Mouse (Mus musculus): ENCODE measurements around the gene Wdr48. TPM values are rescaled to one million over a fixed set of nuclear protein-coding genes. Genes with fewer than 3 reads are reported as not detected.

Wdr48 gene
- polyA plus RNA-seq, 1 experiment = 90.5 TPM

- Histone ChIP-seq H3K27ac (ENCODE audit: control insufficient read depth, insufficient read depth, low read length) (no peak overlapping the region), H3K4me1 (replicated peaks; ENCODE audit: control insufficient read depth, insufficient read depth, low read length) (no peaks in the 10 kb centered on the region), H3K27me3 (ENCODE audit: control insufficient read depth, insufficient read depth, low read length) (no peaks in the 10 kb centered on the region), H3K36me3 (ENCODE audit: control insufficient read depth, insufficient read depth, low read length) (peaks cover 68% of the 10 kb centered on the region), H3K4me3 (ENCODE audit: control insufficient read depth, insufficient read depth, low read length) (no peak overlapping the region)
- DNase-seq = no peak
- TF ChIP-seq POLR2A (IDR thresholded peaks at IDR 0.05; ENCODE audit: control insufficient read depth, extremely low read depth, insufficient read depth, low read length, poor library complexity) = no peak
- no peak for TF ChIP-seq CTCF (IDR thresholded peaks at IDR 0.05; ENCODE audit: borderline replicate concordance, control insufficient read depth, extremely low read depth, insufficient read depth, low read length, poor library complexity)
- WGBS = 100% methylated on average over 1 of the region's 1 CpGs
Observed at GRCm38 (mm10) chr9:119919858-119920257, 25.2 kb downstream of the Wdr48 start.

- peaks cover 67% of the 10 kb centered on the region for H3K36me3 ChIP-seq (ENCODE audit: control insufficient read depth, insufficient read depth, low read length)
- DNase-seq = no peak
- H3K27ac ChIP-seq (ENCODE audit: control insufficient read depth, insufficient read depth, low read length) = no peak overlapping the region
- TF ChIP-seq POLR2A (IDR thresholded peaks at IDR 0.05; ENCODE audit: control insufficient read depth, extremely low read depth, insufficient read depth, low read length, poor library complexity) (no peak), CTCF (IDR thresholded peaks at IDR 0.05; ENCODE audit: borderline replicate concordance, control insufficient read depth, extremely low read depth, insufficient read depth, low read length, poor library complexity) (no peak)
- no peaks in the 10 kb centered on the region for H3K27me3 ChIP-seq (ENCODE audit: control insufficient read depth, insufficient read depth, low read length)
- no peaks in the 10 kb centered on the region for H3K4me1 ChIP-seq (replicated peaks; ENCODE audit: control insufficient read depth, insufficient read depth, low read length)
- WGBS = 97% methylated on average over 4 of the region's 4 CpGs
- no peak overlapping the region for H3K4me3 ChIP-seq (ENCODE audit: control insufficient read depth, insufficient read depth, low read length)
Observed at GRCm38 (mm10) chr9:119923462-119923861, 28.8 kb downstream of the Wdr48 start.

DNA sequence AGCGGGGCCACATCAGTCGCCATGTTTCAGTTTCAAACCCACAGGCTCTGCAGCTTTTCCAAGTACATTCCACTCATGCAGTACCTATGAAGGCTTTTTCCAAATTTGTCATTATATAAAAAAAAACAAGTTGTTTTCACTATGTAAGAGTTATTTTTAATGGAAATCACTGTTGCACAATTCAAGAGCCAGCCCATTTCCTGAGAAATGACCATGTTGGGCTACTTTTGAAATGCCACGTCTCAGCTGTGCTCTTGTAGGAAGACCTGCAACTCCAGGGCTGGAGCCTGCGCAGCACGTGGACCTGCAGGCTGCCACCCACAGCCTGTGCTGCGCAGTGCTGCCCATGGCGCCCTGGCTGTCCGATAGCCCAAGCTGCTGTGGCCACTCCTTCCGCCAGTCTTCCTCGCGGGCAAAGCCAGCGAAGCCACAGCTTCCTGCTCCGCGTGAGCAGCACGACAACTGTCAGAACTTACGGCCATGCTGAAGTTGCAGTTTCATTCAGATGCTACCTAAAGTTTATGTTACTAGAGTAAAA lies 30.5 kb downstream of the Wdr48 start:
- WGBS = 57% methylated on average over 16 of the region's 16 CpGs
- H3K36me3 ChIP-seq (ENCODE audit: control insufficient read depth, insufficient read depth, low read length) = peaks cover 50% of the 10 kb centered on the region
- no peak overlapping the region for H3K4me3 ChIP-seq (ENCODE audit: control insufficient read depth, insufficient read depth, low read length)
- DNase-seq = no peak
- TF ChIP-seq CTCF (IDR thresholded peaks at IDR 0.05; ENCODE audit: borderline replicate concordance, control insufficient read depth, extremely low read depth, insufficient read depth, low read length, poor library complexity) = no peak
- TF ChIP-seq POLR2A (IDR thresholded peaks at IDR 0.05; ENCODE audit: control insufficient read depth, extremely low read depth, insufficient read depth, low read length, poor library complexity) = no peak
- H3K27ac ChIP-seq (ENCODE audit: control insufficient read depth, insufficient read depth, low read length) = no peak overlapping the region
- no peaks in the 10 kb centered on the region for H3K4me1 ChIP-seq (replicated peaks; ENCODE audit: control insufficient read depth, insufficient read depth, low read length)
- H3K27me3 ChIP-seq (ENCODE audit: control insufficient read depth, insufficient read depth, low read length) = no peaks in the 10 kb centered on the region

- Histone ChIP-seq H3K4me3 (ENCODE audit: control insufficient read depth, insufficient read depth, low read length) (no peak overlapping the region), H3K4me1 (replicated peaks; ENCODE audit: control insufficient read depth, insufficient read depth, low read length) (no peaks in the 10 kb centered on the region), H3K27ac (ENCODE audit: control insufficient read depth, insufficient read depth, low read length) (no peak overlapping the region), H3K36me3 (ENCODE audit: control insufficient read depth, insufficient read depth, low read length) (peaks cover 47% of the 10 kb centered on the region), H3K27me3 (ENCODE audit: control insufficient read depth, insufficient read depth, low read length) (no peaks in the 10 kb centered on the region)
- 95% methylated on average over 8 of the region's 8 CpGs for WGBS
- TF ChIP-seq POLR2A (IDR thresholded peaks at IDR 0.05; ENCODE audit: control insufficient read depth, extremely low read depth, insufficient read depth, low read length, poor library complexity) = no peak
- no peak for TF ChIP-seq CTCF (IDR thresholded peaks at IDR 0.05; ENCODE audit: borderline replicate concordance, control insufficient read depth, extremely low read depth, insufficient read depth, low read length, poor library complexity)
- no peak for DNase-seq
Observed at GRCm38 (mm10) chr9:119925729-119926128, 31.1 kb downstream of the Wdr48 start.

GRCm38 (mm10) chr9:119926497-119926896 lies 31.8 kb downstream of the Wdr48 start:
- Histone ChIP-seq H3K36me3 (ENCODE audit: control insufficient read depth, insufficient read depth, low read length) (peaks cover 44% of the 10 kb centered on the region), H3K4me1 (replicated peaks; ENCODE audit: control insufficient read depth, insufficient read depth, low read length) (no peaks in the 10 kb centered on the region), H3K4me3 (ENCODE audit: control insufficient read depth, insufficient read depth, low read length) (no peak overlapping the region), H3K27ac (ENCODE audit: control insufficient read depth, insufficient read depth, low read length) (no peak overlapping the region), H3K27me3 (ENCODE audit: control insufficient read depth, insufficient read depth, low read length) (no peaks in the 10 kb centered on the region)
- WGBS = 97% methylated on average over 5 of the region's 5 CpGs
- TF ChIP-seq POLR2A (IDR thresholded peaks at IDR 0.05; ENCODE audit: control insufficient read depth, extremely low read depth, insufficient read depth, low read length, poor library complexity) (no peak), CTCF (IDR thresholded peaks at IDR 0.05; ENCODE audit: borderline replicate concordance, control insufficient read depth, extremely low read depth, insufficient read depth, low read length, poor library complexity) (no peak)
- DNase-seq = no peak

DNA sequence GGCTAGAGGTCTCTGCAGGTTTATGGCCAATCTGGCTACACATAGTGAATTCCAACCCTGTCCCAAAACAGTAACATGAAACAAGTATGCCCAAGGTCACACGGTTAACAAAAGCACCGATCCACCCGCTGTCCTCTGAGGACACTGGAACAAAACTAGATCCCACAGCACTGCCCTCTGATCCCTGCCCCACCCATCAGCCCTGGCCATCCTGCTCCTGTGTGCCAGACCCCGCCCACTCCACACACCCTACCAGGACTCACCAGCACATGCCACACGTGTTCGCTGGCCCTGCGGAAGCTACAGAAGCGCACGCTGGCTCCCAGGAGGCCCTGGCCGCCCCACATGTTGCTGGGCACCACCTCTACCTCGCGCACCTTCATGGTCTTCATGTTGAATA lies 37.7 kb downstream of the Wdr48 start:
- H3K27me3 ChIP-seq (ENCODE audit: control insufficient read depth, insufficient read depth, low read length) = no peaks in the 10 kb centered on the region
- no peak for DNase-seq
- peaks cover 6% of the 10 kb centered on the region for H3K4me1 ChIP-seq (replicated peaks; ENCODE audit: control insufficient read depth, insufficient read depth, low read length)
- no peak overlapping the region for H3K4me3 ChIP-seq (ENCODE audit: control insufficient read depth, insufficient read depth, low read length)
- WGBS = 97% methylated on average over 12 of the region's 12 CpGs
- TF ChIP-seq POLR2A (IDR thresholded peaks at IDR 0.05; ENCODE audit: control insufficient read depth, extremely low read depth, insufficient read depth, low read length, poor library complexity) (no peak), CTCF (IDR thresholded peaks at IDR 0.05; ENCODE audit: borderline replicate concordance, control insufficient read depth, extremely low read depth, insufficient read depth, low read length, poor library complexity) (no peak)
- H3K27ac ChIP-seq (ENCODE audit: control insufficient read depth, insufficient read depth, low read length) = no peak overlapping the region
- peaks cover 5% of the 10 kb centered on the region; the same call in 1 of the 2 replicates for H3K36me3 ChIP-seq (ENCODE audit: control insufficient read depth, insufficient read depth, low read length)

- H3K27ac ChIP-seq (ENCODE audit: control insufficient read depth, insufficient read depth, low read length) = no peak overlapping the region
- no peaks in the 10 kb centered on the region for H3K36me3 ChIP-seq (ENCODE audit: control insufficient read depth, insufficient read depth, low read length)
- DNase-seq = no peak
- TF ChIP-seq CTCF (IDR thresholded peaks at IDR 0.05; ENCODE audit: borderline replicate concordance, control insufficient read depth, extremely low read depth, insufficient read depth, low read length, poor library complexity) (no peak), POLR2A (IDR thresholded peaks at IDR 0.05; ENCODE audit: control insufficient read depth, extremely low read depth, insufficient read depth, low read length, poor library complexity) (no peak)
- WGBS = 94% methylated on average over 6 of the region's 6 CpGs
- H3K4me1 ChIP-seq (replicated peaks; ENCODE audit: control insufficient read depth, insufficient read depth, low read length) = peaks cover 18% of the 10 kb centered on the region
- no peak overlapping the region for H3K4me3 ChIP-seq (ENCODE audit: control insufficient read depth, insufficient read depth, low read length)
- H3K27me3 ChIP-seq (ENCODE audit: control insufficient read depth, insufficient read depth, low read length) = no peaks in the 10 kb centered on the region
Observed at GRCm38 (mm10) chr9:119933675-119934074, 39.0 kb downstream of the Wdr48 start.
